Mouse (Mus musculus): ENCODE data around the gene Macf1.
"Not testable (repeated sequence)": the region's sequence is repeated elsewhere in the genome, so short reads cannot be mapped to it uniquely, and the experiment has no call there.

Macf1 gene

DNA sequence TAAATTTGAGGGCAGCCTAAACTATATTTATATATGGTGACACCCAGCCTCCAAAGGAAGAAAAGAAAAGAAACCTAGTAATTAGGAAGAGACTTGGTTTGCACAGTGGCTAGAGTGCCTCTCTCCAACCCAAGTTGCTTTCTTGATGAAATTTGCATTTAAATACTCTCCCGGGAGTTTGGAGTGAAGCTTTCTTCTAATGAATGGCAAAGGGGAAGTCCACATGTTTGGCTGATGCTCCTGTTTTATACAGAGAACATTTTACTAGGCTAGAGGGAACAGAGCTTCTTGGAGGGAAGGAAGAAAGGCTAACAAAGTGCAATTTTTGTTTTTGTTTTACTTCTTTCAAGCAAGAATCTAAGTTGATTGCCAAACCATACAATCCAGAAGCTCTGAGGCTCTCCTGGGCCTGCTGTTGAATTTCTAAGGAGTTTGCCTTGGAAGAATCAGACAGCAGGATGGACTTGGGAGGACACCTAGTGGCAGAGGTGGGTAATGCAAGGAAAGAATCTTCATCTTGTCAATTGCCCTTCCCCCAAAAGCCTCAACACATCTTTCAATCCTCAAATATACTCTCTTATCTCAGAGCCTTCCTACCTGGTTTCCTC is 16.8 kb downstream of the Macf1 start:
- DNase-seq, result peak; percentile 81 to 88

DNA sequence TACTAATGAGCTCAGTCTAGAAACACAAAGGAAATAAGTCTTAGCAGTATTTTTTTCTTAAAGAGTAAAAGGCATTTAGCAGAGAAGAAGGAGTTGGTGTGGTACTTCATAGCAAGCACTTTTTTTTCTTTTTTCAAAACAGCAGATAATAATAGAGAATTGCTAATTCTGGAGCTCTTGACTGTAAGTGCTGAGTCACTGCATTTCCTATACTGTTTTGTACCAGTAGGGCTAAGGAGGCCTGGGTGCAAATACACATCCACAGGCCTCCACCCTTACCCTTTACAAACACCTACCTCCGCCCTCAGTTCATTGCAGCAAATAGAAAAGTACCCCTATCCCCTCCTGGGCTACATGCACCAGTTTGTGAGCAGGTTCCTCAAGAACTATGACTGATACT is 17.6 kb downstream of the Macf1 start:
- no peak for DNase-seq

DNA sequence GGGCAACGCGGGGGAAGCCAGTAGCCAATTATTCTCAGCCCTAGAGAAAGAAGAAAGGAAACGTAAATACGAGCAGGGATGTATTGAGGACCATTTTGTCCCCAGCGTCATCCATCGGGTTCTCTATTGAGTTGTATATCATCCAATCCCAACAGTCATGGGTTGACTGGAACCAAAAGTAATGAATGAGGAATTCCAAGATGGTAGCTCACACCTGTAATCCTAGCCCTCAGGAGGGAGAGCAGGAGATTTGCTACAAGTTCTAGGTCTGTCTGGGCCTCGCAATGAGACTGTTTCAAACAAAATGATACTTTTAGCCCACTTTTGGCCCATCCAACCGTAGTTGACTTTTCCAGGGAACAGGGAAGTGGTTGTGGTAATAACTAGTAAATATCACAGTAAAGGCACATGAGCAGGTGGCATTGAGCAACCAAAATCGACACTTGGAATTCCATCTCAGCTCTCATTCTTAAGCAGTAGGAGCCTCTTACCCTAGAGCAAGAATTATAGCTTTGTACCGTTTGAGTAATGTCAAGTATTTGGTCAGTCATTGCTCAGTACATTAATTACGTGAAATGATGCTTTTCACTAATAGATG is 18.4 kb downstream of the Macf1 start:
- no peak for DNase-seq

DNA sequence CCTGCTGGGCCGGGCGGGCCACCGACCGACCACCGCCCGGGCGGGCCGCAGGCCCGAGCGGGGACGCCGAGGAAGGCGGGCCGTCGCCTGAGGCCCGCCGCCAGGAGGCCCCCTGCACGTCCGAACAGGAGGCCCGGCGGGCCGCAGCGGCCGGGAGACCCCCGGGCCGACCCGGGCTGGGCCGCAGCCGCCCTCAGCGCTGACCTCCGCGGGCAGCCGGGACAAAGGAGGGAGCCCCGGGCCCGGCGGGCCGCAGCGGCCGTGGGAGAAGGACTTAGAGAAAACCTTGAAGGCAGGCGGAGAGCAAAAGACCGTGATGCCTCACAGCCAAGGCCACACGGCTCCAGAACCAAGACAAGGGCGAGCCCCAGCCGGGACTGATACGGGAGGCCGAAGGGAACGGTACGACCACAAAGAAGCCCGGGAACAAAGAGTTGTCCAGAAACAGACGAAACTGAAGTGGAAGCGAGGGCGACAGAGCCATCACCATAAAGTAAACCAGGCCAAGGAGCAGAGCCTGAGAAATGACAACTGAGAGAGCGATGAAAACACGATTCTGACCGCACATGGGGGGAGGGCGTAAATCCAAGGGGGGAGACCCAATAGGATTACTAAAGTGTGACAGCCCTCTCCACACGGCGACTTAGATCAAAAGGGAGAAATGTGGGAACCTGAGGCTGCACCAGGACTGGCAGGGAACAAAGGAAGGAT is 19.1 kb downstream of the Macf1 start:
- peak; percentile 15 to 59 for DNase-seq

DNA sequence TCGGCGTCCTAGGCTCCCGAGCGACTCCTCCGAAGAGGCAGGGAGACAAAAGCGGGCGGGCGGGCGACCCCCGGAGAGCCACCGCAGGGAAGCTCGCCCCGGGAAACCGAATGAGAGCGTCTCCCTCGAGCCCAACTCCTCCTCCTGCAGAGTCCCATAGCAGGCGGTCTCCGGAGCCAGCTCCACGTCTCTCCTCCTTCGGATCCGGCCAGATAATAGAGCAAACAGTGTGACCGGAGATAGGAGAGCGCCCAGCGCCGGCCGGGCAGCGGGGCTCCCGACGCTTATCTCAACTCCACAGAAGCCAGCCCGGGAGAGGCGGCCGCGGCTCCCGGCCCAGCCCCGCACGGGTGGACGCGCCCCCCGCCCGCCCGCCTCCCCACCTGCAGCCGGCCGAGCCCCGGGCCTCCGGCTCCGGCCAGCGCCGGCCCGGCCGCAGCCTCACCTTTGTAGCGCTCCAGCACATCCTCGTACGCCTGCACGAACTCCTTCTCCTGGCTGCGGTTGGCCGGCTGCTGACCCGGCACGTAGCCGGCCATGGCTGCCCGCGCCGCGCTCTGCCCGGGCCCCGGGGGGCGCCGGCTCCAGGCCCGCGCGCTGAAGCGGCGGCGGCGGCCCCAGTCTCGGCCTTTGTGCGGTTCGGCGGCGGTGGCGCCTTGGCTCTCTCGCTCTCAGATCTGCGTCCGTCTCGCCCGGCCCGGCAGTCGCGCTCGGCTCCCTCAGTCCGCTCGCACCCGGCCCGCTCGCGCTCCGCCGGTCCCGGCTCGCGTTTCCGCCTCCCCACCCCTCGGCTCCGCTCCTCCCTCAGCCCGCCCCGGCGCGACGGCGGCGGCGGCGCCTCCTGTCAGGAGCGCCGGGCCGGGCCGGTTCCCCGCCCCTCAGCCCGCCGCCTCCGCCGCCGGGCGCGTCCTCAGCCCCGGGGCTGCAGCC is 19.9 kb downstream of the Macf1 start:
- peak; percentile 81 to 90 for DNase-seq

DNA sequence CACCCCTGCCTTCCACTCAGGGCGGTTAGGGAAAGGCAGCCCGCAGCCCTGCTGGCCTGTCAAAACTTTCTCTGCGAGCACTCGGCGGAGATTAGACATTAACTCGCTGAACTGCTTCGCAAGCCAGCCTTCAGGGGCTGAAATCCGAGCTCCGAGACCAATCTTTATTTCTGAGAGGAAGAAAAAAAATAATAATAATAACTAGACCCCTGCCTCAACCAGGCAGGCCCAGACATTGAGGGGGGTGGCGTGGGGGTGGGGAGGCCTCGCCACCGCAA is 20.5 kb downstream of the Macf1 start:
- DNase-seq, result peak; percentile 77

DNA sequence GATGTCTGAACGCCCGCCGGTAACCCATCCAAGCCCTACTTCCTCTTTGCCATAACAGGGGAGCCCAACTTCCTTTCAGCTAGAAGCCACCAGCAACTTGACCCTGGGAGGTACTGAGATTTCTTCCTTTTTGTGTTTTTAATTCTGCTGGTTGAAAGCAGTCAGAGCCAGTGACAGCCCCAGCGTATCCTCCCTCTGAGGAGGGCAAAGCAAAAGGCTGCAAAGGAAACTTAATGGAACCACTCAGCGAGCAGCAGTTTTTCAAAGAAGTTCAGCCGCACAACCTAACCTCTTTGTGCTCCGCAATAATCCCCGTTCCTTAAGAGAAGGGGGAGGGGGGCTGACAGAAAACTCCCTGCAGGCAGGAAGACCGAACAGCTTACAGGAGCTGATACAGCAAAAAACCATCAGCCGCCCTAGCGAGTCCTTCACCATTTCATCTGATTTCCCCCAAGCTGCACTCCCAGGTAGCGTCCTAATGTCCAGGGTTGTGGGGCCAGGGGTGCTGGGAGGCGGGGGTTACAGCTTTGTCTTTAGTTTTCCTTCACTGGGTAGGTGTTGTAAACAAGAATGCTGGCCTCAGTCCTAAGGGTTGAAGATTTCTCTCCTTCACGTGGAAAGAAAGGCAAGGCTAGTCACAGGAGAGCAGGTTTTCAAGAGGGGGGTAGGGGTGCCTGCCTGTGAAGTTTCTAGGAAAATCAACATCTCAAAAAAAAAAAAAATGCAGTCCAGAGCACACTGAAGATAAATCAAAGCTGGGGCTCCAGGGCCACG is 21.1 kb downstream of the Macf1 start:
- peak; percentile 64 to 66 for DNase-seq

DNA sequence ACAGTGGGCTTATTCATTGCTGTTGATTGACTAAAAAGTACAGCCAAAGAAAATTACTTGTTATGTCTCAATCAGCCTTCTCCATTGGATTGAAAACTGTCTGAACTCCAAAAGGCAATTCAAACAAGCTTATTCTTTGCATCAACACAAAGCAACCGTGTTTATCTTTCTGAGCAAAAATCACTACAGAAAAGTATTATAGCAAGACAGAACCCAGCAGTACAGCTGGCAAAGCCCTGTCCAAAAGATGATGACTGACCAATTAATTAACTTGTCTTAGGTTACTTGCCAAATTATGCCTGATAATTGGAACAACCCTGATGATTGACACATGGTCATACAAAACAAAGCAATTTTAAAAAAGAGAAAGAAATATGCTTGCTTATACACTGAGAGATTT is 26.0 kb downstream of the Macf1 start:
- no peak for DNase-seq

DNA sequence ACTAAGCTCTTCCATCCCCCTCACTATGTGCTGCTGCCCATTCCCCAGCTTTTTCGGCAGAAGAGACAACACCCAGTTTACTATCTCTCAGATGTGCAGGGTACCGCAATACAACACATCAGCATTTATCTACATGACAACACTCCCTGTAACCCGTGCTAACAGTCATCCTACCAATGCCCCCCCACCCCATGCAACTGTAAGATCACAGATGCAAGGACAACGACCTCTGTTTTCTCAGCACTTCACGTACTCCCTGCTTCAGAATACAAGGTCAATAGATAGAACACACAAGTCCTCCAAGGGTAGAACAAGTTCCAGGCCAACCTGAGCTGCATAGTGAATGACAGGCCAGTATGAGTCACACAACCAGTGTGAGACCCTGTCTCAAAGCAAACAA is 28.9 kb downstream of the Macf1 start:
- DNase-seq, result no peak

DNA sequence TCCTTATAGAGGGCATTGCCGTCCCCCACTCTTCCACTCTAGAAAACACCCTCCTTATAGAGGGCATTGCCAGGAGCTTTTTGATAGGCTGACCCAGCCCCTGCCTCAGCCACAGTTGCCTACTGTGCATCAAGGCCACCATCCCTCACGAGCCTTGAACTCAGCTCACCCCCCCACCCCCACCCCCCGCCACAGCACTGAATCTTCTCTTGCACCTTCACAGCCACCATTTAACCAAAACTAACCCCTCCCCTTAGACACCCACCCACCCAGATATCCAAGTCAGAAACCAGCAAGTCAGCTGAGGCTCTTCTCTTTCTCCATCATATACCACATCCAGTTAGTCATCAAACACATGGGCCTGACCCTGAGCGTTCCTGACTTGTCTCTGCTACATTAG is 29.6 kb downstream of the Macf1 start:
- no peak for DNase-seq

DNA sequence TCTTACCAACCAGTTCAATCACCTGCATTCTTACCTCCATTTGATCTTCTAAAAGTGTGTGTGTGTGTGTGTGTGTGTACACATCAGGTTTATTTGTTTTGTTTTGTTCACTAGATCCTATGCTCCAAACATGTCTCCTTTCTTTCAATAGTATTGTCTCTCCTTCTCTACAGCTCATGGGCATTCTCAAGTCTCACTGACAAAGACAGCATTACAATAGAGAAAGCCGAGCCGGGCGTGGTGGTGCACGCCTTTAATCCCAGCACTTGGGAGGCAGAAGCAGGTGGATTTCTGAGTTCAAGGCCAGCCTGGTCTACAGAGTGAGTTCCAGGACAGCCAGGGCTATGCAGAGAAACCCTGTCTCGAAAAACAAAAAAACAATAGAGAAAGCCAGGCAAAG is 30.7 kb downstream of the Macf1 start:
- DNase-seq, result not testable (repeated sequence)

DNA sequence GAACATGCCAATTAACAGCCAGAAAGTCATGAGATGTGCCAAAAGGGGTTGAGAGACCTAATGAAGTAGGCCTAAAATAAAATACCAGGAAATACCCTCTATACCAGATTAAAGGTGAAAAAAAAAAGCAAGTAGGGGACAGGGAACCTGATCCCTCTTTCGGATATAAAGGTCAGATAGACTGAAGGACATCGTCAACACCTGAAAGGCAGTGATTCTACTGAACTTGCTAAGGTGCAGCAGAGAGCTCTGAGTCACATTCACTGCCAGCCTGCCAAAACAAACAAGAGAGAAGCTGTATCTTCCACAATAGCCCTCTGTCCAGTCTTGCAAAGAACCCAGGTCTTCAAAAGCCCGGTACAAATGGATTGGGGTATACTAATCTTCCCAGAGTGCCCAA is 32.0 kb downstream of the Macf1 start:
- peak; percentile 15 to 24 for DNase-seq

DNA sequence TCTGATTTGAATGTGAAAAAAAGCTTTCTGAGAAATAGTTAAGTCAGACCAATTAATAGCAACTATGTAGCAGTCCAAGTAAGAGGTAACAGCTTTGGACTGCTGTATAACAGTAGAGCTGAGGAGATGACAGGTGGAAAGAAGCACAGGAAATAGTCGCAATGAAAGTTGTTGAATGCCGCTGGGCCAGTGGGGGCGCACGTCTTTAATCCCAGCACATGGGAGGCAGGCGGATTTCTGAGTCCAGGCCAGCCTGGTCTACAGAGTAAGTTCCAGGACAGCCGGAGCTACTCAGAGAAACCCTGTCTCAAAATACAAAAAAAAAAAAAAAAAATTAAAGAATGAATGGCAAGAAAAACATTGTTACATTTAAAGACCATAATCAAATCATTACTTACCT is 35.0 kb downstream of the Macf1 start:
- DNase-seq, result no peak

DNA sequence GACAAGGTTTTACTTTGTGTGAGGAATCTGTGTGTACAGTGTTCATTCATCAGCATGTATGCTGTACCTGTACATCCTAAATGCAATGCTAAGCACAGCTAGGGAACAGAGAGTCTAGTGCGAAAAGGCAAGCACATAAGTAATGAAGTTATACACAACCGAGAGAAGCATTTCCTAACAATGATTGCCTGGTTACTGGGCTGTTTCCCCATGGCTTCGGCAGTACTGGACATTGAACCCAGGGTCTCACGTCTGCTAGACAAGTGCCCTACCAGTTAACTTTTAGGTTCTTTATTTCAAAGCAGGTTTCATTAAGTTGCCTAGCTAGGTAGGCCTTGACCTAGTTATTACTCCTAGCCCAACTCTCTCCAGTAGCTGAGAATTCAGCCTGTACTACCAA is 36.5 kb downstream of the Macf1 start:
- peak; percentile 56 to 68 for DNase-seq

DNA sequence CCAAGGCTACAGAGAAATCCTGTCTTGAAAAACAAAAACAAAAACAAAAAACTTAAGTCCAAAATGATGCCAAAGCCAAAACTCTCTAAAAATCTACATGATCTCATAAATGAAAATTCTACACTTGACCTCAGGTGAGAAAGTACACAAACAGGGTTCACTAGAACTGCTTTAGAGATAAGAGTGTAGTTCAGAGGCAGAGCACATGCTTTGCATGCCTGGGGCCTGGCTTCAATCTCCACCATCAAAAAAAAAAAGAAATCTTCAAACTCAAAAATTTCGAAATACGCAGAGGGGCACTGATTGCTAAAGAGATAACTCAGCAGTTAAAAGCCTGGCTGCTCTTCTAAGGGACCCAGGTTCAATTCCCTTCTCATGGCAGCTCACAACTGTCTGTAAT is 37.1 kb downstream of the Macf1 start:
- DNase-seq, result no peak

DNA sequence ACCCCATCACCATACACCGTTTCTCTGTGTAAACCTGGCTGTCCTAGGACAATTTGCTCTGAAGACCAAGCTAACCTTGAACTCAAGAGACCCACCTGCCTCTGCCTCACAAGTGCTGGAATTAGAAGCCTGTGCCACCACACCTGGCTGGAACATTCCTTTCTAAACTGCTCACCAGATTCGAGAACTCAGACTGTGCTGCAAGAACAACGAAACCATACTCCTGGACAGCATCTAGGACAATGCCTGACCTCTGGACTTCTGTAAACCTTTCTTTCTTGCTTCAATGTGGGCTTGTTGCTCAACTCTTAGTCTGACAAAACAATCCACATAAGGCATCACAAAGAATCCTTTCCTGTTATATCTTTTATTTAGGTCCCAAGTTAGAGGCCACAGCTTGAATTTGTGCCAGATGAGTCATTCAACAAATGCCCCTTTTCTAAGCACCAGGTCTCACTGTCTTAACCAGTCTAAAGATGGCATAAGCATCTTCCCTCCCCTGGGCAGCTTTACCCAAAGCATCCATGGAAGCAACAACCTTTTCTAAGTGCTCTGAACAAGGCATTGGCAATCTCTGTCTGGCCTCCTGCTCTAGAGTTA is 38.8 kb downstream of the Macf1 start:
- no peak for DNase-seq

DNA sequence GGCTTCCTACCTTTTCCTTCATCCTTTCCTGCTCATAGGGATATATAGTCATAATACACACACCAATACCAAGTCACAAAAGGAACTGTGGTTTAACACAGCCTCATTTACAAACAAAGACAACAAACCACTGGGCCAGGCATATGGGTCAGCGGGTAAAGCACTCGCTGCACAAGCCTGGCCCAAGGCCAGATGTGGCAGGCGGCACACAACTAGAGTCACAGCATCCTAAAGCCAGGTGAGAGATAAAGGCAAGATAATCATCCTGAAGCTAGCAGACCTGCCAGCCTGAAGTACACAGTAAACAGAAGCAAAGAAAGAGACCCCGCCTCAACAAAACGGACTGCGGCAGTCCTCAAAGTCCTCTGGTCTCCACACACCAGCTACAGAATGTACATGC is 40.6 kb downstream of the Macf1 start:
- no peak for DNase-seq

DNA sequence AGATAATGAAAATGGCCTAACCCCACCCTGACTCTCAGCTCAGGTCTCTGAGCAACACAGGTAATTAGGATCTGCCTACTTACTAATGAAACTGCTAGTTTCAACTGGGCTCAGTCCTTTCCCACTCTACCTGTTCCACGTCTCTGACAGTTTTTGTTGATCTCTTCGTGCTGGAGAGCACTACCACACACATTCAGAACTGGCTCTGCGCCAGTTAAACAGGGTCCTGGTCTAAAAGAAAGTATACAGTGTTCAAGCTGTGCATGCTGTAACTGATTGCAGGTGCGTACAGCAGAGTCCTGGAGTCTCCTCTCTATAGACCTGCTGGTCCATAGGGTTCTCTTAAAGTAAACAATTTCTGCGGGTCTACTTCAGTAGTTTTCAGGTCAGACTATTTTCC is 41.3 kb downstream of the Macf1 start:
- no peak for DNase-seq

DNA sequence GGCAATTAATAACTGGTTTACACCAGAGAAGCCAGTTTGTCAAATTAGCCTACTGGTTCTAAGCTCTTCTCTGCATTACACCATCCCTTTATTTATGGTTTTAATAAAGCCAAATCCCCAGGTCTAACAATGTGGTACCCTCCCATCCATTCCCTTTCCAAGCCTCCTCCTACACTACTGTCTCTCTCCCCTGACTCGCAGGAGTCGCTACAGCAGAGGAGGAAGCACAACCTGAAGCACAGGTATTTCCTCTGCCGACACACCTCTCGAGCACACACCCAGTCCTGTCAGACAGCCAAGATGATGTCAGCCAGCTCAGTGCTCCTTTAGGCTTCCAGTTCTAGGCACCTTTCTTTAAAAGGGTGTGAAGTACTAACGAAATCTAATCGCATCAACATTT is 47.0 kb downstream of the Macf1 start:
- DNase-seq, result peak in 1 of 2 experiments; percentile 27

DNA sequence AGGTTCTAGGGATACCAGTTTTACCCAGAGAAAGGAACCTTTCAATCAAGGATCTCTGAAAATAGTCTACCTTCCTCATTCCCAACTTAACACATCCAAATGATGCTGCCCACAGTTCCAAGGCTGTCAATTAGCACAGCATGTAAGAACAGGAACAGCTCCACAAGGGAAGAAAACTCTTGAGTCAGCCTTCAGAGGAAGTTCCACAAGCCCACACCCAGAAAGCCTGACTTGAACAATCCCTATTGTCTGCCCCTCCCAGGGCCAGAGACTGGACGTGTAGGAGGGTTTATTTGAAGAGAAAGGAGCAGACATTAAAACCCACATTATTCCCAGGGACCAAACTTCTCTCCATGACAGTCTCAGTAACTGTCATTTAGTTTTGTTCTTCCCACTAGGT is 48.7 kb downstream of the Macf1 start:
- DNase-seq, result peak; percentile 35 to 54

DNA sequence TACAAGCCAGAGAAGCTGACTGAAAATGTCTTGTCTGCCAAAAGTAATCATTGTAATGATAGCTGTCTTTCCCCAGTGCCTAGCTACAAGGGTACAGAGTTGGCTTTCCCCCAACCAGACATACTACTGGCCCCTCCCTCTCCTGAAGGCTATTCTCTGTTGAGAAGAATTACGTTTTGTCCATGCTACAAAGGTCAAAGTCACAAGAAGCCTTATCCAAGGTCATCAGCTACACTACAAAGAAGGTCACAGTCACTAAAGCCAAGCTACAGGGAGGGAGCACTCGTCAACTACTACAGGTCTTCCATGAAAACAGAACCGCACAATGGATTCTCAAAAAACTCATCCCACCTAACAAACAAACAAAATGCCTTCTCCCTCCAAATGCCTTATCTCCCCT is 49.7 kb downstream of the Macf1 start:
- DNase-seq, result no peak

DNA sequence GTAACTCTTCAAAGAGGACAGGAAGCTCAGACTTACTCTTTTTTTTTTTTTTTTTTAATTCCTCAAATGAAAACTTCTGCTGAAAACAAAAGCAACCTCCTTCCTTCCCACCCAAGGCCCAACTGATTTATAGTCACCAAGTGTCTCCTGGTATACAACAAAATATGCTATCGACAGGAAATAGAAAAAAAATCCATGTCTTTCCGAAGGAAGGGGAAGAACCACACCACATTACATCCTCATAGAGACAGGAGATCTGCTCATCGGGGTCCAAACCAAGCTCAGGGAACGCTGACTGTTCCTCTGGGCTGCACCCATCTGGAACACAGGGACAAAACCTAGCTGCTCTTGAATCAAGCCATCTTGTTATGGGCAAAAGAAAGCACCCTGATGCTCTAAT is 50.3 kb downstream of the Macf1 start:
- DNase-seq, result peak; percentile 35 to 64
